ENCODE assay signal across 14 mouse cellular contexts in genomic region chr9:78506722-78507077, GRCm38 (mm10). TPM values are rescaled to one million over a fixed set of nuclear protein-coding genes. Genes with fewer than 3 reads are reported as not detected.
DNase-seq lines count a peak whose midpoint lies in the region; ATAC-seq and TF ChIP-seq lines count a peak whose summit lies in the region.
"Had no signal": no experiment of that assay in that cellular context is flagged by ENCODE, and none has a peak within 500 bp of the region (broad histone marks: within the 10 kb centered on the region; RNA-seq: fewer than 3 reads in every experiment).

No protein-coding gene starts in this region.

- POLR2A ChIA-PET in Patski (lab: Charles Lee), result no interaction called here

- TF ChIP-seq EP300 in liver, postnatal 0 days (IDR thresholded peaks at IDR 0.05; ENCODE audit: low read depth), result no peak

- no peaks in the 10 kb centered on the region for H3K36me3 ChIP-seq in heart, embryonic 14.5 days (ENCODE audit: control insufficient read depth, insufficient read depth, low read length)
- no peaks in the 10 kb centered on the region for H3K36me3 ChIP-seq in liver, adult 2 months (ENCODE audit: control insufficient read depth, insufficient read depth, low read length)
- H3K36me3 ChIP-seq in liver, postnatal 0 days (replicated peaks; ENCODE audit: insufficient read depth, low read length), result no peaks in the 10 kb centered on the region
- H3K36me3 ChIP-seq: embryonic facial prominence, embryonic 12.5 days; forebrain, embryonic 12.5 days had no signal

- CTCF ChIA-PET in Patski (lab: Charles Lee), result no interaction called here

- no peak for ATAC-seq in heart, embryonic 14.5 days (ENCODE audit: insufficient number of reproducible peaks, insufficient read depth, low FRiP score, low read depth)
- peak; percentile 23 for ATAC-seq in Patski
- ATAC-seq in liver, postnatal 0 days, result peak; percentile 72

- in situ Hi-C loops in Patski (cut with MboI; ENCODE audit: low pct_unique_long_range_greater_than_20kb), result no loop called here

- H3K79me2 ChIP-seq in liver, adult 2 months (ENCODE audit: control insufficient read depth, insufficient read depth, low read length), result no peaks in the 10 kb centered on the region

- no peak for DNase-seq in heart, adult 18-20 months
- no peak for DNase-seq in liver, adult 2 months (ENCODE audit: extremely low read depth, low read depth, low spot score)
- no peak for DNase-seq in liver
- DNase-seq in Patski (ENCODE audit: low read depth, low spot score), result no peak
- no peak for DNase-seq in liver, postnatal 0 days
- no peak for DNase-seq in lung, adult 2 months
- DNase-seq: heart, postnatal 36 days; lung, embryonic 14.5 days had no signal

- no peak for TF ChIP-seq CTCF in liver, adult 2 months (IDR thresholded peaks at IDR 0.05; ENCODE audit: low read depth, low read length)
- TF ChIP-seq CTCF in Patski (IDR thresholded peaks at IDR 0.05), result no peak
- no peak for TF ChIP-seq CTCF in liver, postnatal 0 days (IDR thresholded peaks at IDR 0.05; ENCODE audit: low read depth)
- TF ChIP-seq CTCF in lung, adult 2 months (IDR thresholded peaks at IDR 0.05; ENCODE audit: insufficient read depth, low read length), result no peak

- H3K4me1 ChIP-seq in heart, embryonic 14.5 days (ENCODE audit: control insufficient read depth in 2 of 2, insufficient read depth in 2 of 2, low read length in 2 of 2), result peaks cover 14 to 33% of the 10 kb centered on the region in 2 experiments
- H3K4me1 ChIP-seq in liver, adult 2 months (ENCODE audit: control insufficient read depth, insufficient read depth, low read length), result peaks cover 12% of the 10 kb centered on the region
- H3K4me1 ChIP-seq in liver, postnatal 0 days (ENCODE audit: insufficient read depth), result peaks cover 16% of the 10 kb centered on the region
- H3K4me1 ChIP-seq in lung, adult 2 months (ENCODE audit: control insufficient read depth, insufficient read depth, low read length), result no peaks in the 10 kb centered on the region; the same call in 1 of the 2 replicates

- no peak overlapping the region for H3K4me3 ChIP-seq in heart, embryonic 14.5 days (ENCODE audit: control insufficient read depth in 1 of 2, insufficient read depth in 1 of 2, low read depth in 1 of 2, low read length in 2 of 2)
- peak overlapping the region; percentile 60 for H3K4me3 ChIP-seq in liver, adult 2 months (ENCODE audit: insufficient read depth, low read depth, low read length)
- peak overlapping the region; percentile 27 for H3K4me3 ChIP-seq in liver, postnatal 0 days (ENCODE audit: low read depth, low read length)
- H3K4me3 ChIP-seq in lung, adult 2 months (replicated peaks; ENCODE audit: extremely low read depth, low read depth, low read length), result no peak overlapping the region
- H3K4me3 ChIP-seq: embryonic facial prominence, embryonic 12.5 days; forebrain, embryonic 12.5 days had no signal

- peak overlapping the region; percentile 55 to 65 for H3K27ac ChIP-seq in heart, embryonic 14.5 days (replicated peaks in 1 of 2; ENCODE audit: control insufficient read depth in 1 of 2, insufficient read depth in 1 of 2, low read depth in 2 of 2, low read length in 2 of 2)
- peak overlapping the region; percentile 85 for H3K27ac ChIP-seq in liver, adult 2 months (replicated peaks; ENCODE audit: insufficient read depth, low read depth, low read length)
- peak overlapping the region; percentile 96 for H3K27ac ChIP-seq in liver, postnatal 0 days (ENCODE audit: low read depth)
- H3K27ac ChIP-seq: embryonic facial prominence, embryonic 12.5 days; forebrain, embryonic 12.5 days had no signal

- H3K4me2 ChIP-seq in heart, embryonic 14.5 days (ENCODE audit: low read length), result peak overlapping the region; percentile 31
- peak overlapping the region; percentile 50 for H3K4me2 ChIP-seq in liver, postnatal 0 days (ENCODE audit: low read depth, low read length)
- H3K4me2 ChIP-seq: embryonic facial prominence, embryonic 12.5 days; forebrain, embryonic 12.5 days; lung, embryonic 14.5 days had no signal

- H3K27me3 ChIP-seq in heart, embryonic 14.5 days (ENCODE audit: control insufficient read depth, insufficient read depth, low read length), result no peaks in the 10 kb centered on the region
- H3K27me3 ChIP-seq in liver, adult 2 months (ENCODE audit: control insufficient read depth, insufficient read depth, low read length), result no peaks in the 10 kb centered on the region
- no peaks in the 10 kb centered on the region for H3K27me3 ChIP-seq in Patski
- no peaks in the 10 kb centered on the region for H3K27me3 ChIP-seq in liver, postnatal 0 days (ENCODE audit: insufficient read depth, low read length)
- H3K27me3 ChIP-seq: embryonic facial prominence, embryonic 12.5 days; forebrain, embryonic 12.5 days had no signal

- no peak for TF ChIP-seq POLR2A in liver, adult 2 months (IDR thresholded peaks at IDR 0.05; ENCODE audit: extremely low read depth, insufficient read depth, low read length)
- TF ChIP-seq POLR2A in lung, adult 2 months (IDR thresholded peaks at IDR 0.05; ENCODE audit: borderline replicate concordance, extremely low read depth, low read depth, low read length), result no peak

- WGBS in heart, embryonic 14.5 days, result 26% methylated on average over 7 of the region's 7 CpGs
- 26% methylated on average over 7 of the region's 7 CpGs for WGBS in liver, adult 2 months
- 50% methylated on average over 7 of the region's 7 CpGs for WGBS in liver, postnatal 0 days (ENCODE audit: insufficient replicate concordance)
- 81% methylated on average over 7 of the region's 7 CpGs for WGBS in lung, adult 2 months

- no peaks in the 10 kb centered on the region for H3K9me3 ChIP-seq in heart, embryonic 14.5 days (ENCODE audit: control insufficient read depth, low read length)
- H3K9me3 ChIP-seq in liver, postnatal 0 days (ENCODE audit: low read length), result no peaks in the 10 kb centered on the region
- H3K9me3 ChIP-seq: embryonic facial prominence, embryonic 12.5 days; forebrain, embryonic 12.5 days had no signal

- H3K9ac ChIP-seq in heart, embryonic 14.5 days (ENCODE audit: low read length), result peak overlapping the region; percentile 32; the same call in 1 of the 2 replicates
- peak overlapping the region; percentile 72 for H3K9ac ChIP-seq in liver, adult 2 months (ENCODE audit: low read depth, low read length)
- peak overlapping the region; percentile 62 for H3K9ac ChIP-seq in liver, postnatal 0 days (replicated peaks)
- H3K9ac ChIP-seq: embryonic facial prominence, embryonic 12.5 days; forebrain, embryonic 12.5 days; lung, embryonic 14.5 days had no signal

RNA-seq across cellular contexts. Expression of gene Eef1a1, which starts 17.7 kb away (rescaled TPM):
- 3,749 and 4,011 TPM in 2 replicates for polyA plus RNA-seq in heart, embryonic 14.5 days (2014; fragmentation: Nextera tagmentation; extraction: Ambion mirVana)
- 1,000 to 10,000 TPM in 1 of 2 experiments, 100 to 1,000 TPM in 1; 994 to 1,266 TPM for total RNA-seq in heart, adult 18-20 months (2021)
- total RNA-seq in liver, adult 2 months (2014; rRNA removed), result 7,986 and 8,406 TPM in 2 replicates
- polyA plus RNA-seq in liver, adult 2 months (2012; rRNA removed), result 2,468 and 2,707 TPM in 2 replicates
- polyA plus RNA-seq in Patski (2021), result 8,737 TPM
- polyA plus RNA-seq in liver, postnatal 0 days (2015; fragmentation: Nextera tagmentation; extraction: Ambion mirVana), result 1,946 and 1,972 TPM in 2 replicates
- polyA plus RNA-seq in lung, adult 2 months (2012; rRNA removed), result 2,131 and 3,172 TPM in 2 replicates

RNA-seq across cellular contexts. Expression of gene Gm17324, which starts 58.1 kb away (rescaled TPM):
- polyA plus RNA-seq in heart, embryonic 14.5 days (2014; fragmentation: Nextera tagmentation; extraction: Ambion mirVana), result 0.78 and 0.88 TPM in 2 replicates
- not detected for total RNA-seq in heart, adult 18-20 months (2021)
- 0.18 and 0.20 TPM in 2 replicates for total RNA-seq in liver, adult 2 months (2014; rRNA removed)
- polyA plus RNA-seq in liver, adult 2 months (2012; rRNA removed), result 0.20 and 0.60 TPM in 2 replicates
- polyA plus RNA-seq in Patski (2021), result not detected
- polyA plus RNA-seq in liver, postnatal 0 days (2015; fragmentation: Nextera tagmentation; extraction: Ambion mirVana), result 0.70 and 0.75 TPM in 2 replicates
- 0.17 TPM in 1 of 2 replicates, not detected in the other for polyA plus RNA-seq in lung, adult 2 months (2012; rRNA removed)
- total RNA-seq: gastrocnemius, adult 18-20 months; heart, postnatal 36 days had no signal
- polyA plus RNA-seq: C2C12; intestine, embryonic 14.5 days had no signal

RNA-seq across cellular contexts. Expression of gene Mto1, which starts 58.7 kb away (rescaled TPM):
- 30.6 and 33.6 TPM in 2 replicates for polyA plus RNA-seq in heart, embryonic 14.5 days (2014; fragmentation: Nextera tagmentation; extraction: Ambion mirVana)
- 10 to 100 TPM; 21.9 to 25.0 TPM for total RNA-seq in heart, adult 18-20 months (2021)
- total RNA-seq in liver, adult 2 months (2014; rRNA removed), result 18.7 and 18.9 TPM in 2 replicates
- 16.9 and 17.3 TPM in 2 replicates for polyA plus RNA-seq in liver, adult 2 months (2012; rRNA removed)
- polyA plus RNA-seq in Patski (2021), result 23.8 TPM
- polyA plus RNA-seq in liver, postnatal 0 days (2015; fragmentation: Nextera tagmentation; extraction: Ambion mirVana), result 10.9 and 11.5 TPM in 2 replicates
- 9.9 and 10.3 TPM in 2 replicates for polyA plus RNA-seq in lung, adult 2 months (2012; rRNA removed)

Comparison
In these comparisons a context has a peak if more than half of its experiments do, and no peak if none do; other contexts are left out.
1. H3K4me3 ChIP-seq: peak in liver, adult 2 months (single experiment) and liver, postnatal 0 days (single experiment); none in heart, embryonic 14.5 days (0 of 2) and lung, adult 2 months (single experiment).
2. Peak in every context shown above with its lines, with median percentiles within 50 percentile points of each other: H3K27ac ChIP-seq and H3K9ac ChIP-seq.